Mouse (Mus musculus): ENCODE data around the gene Kbtbd4. TPM values are rescaled to one million over a fixed set of nuclear protein-coding genes. Genes with fewer than 3 reads are reported as not detected.

Gene Kbtbd4
- polyA plus RNA-seq, 1 experiment from 2014 or later: 9.8 TPM

GRCm38 (mm10) chr2:90874025-90874424 is 30.5 kb upstream of the Kbtbd4 start:
- TF ChIP-seq EP300 (IDR thresholded peaks at IDR 0.05; ENCODE audit: low read depth) (no peak), CTCF (IDR thresholded peaks at IDR 0.05; ENCODE audit: low read depth) (no peak)

GRCm38 (mm10) chr2:90875239-90875638 is 29.3 kb upstream of the Kbtbd4 start:
- Histone ChIP-seq H3K4me2 (ENCODE audit: low read depth, low read length) (no peak overlapping the region), H3K27me3 (ENCODE audit: insufficient read depth, low read length) (no peaks in the 10 kb centered on the region), H3K27ac (ENCODE audit: low read depth) (no peak overlapping the region), H3K9me3 (ENCODE audit: low read length) (no peaks in the 10 kb centered on the region), H3K9ac (replicated peaks) (no peak overlapping the region), H3K36me3 (replicated peaks; ENCODE audit: insufficient read depth, low read length) (no peaks in the 10 kb centered on the region), H3K4me3 (ENCODE audit: low read depth, low read length) (no peak overlapping the region), H3K4me1 (ENCODE audit: insufficient read depth) (peaks cover 7% of the 10 kb centered on the region)
- no peak for ATAC-seq
- no peak for DNase-seq
- TF ChIP-seq EP300 (IDR thresholded peaks at IDR 0.05; ENCODE audit: low read depth): no peak
- TF ChIP-seq CTCF (IDR thresholded peaks at IDR 0.05; ENCODE audit: low read depth): no peak
- WGBS (ENCODE audit: insufficient replicate concordance): 61% methylated on average over 2 of the region's 2 CpGs

More at GRCm38 (mm10) chr2:90874025-90874424, 30.5 kb upstream of the Kbtbd4 start:
- 74% methylated on average over 1 of the region's 1 CpGs for WGBS (ENCODE audit: insufficient replicate concordance)
- H3K27me3 ChIP-seq (ENCODE audit: insufficient read depth, low read length): no peaks in the 10 kb centered on the region
- DNase-seq (no peak), ATAC-seq (no peak)
- H3K4me1 ChIP-seq (ENCODE audit: insufficient read depth): peaks cover 11% of the 10 kb centered on the region
- H3K27ac ChIP-seq (ENCODE audit: low read depth): no peak overlapping the region
- no peaks in the 10 kb centered on the region for H3K9me3 ChIP-seq (ENCODE audit: low read length)
- no peak overlapping the region for H3K9ac ChIP-seq (replicated peaks)
- no peak overlapping the region for H3K4me3 ChIP-seq (ENCODE audit: low read depth, low read length)
- H3K36me3 ChIP-seq (replicated peaks; ENCODE audit: insufficient read depth, low read length): no peaks in the 10 kb centered on the region
- H3K4me2 ChIP-seq (ENCODE audit: low read depth, low read length): no peak overlapping the region

- no peak overlapping the region for H3K9ac ChIP-seq (replicated peaks)
- H3K4me1 ChIP-seq (ENCODE audit: insufficient read depth): no peaks in the 10 kb centered on the region
- DNase-seq (no peak), ATAC-seq (no peak)
- H3K27ac ChIP-seq (ENCODE audit: low read depth): no peak overlapping the region
- H3K36me3 ChIP-seq (replicated peaks; ENCODE audit: insufficient read depth, low read length): no peaks in the 10 kb centered on the region
- WGBS (ENCODE audit: insufficient replicate concordance): 52% methylated on average over 5 of the region's 5 CpGs
- no peaks in the 10 kb centered on the region for H3K27me3 ChIP-seq (ENCODE audit: insufficient read depth, low read length)
- H3K9me3 ChIP-seq (ENCODE audit: low read length): no peaks in the 10 kb centered on the region
- H3K4me2 ChIP-seq (ENCODE audit: low read depth, low read length): no peak overlapping the region
- TF ChIP-seq CTCF (IDR thresholded peaks at IDR 0.05; ENCODE audit: low read depth): no peak
- TF ChIP-seq EP300 (IDR thresholded peaks at IDR 0.05; ENCODE audit: low read depth): no peak
- no peak overlapping the region for H3K4me3 ChIP-seq (ENCODE audit: low read depth, low read length)
Measured at GRCm38 (mm10) chr2:90877584-90878259, 26.8 kb upstream of the Kbtbd4 start.

- no peak for ATAC-seq
- H3K9me3 ChIP-seq (ENCODE audit: low read length): peaks cover 6% of the 10 kb centered on the region
- H3K27ac ChIP-seq (ENCODE audit: low read depth): no peak overlapping the region
- no peaks in the 10 kb centered on the region for H3K36me3 ChIP-seq (replicated peaks; ENCODE audit: insufficient read depth, low read length)
- TF ChIP-seq EP300 (IDR thresholded peaks at IDR 0.05; ENCODE audit: low read depth) (no peak), CTCF (IDR thresholded peaks at IDR 0.05; ENCODE audit: low read depth) (no peak)
- no peak for DNase-seq
- H3K4me1 ChIP-seq (ENCODE audit: insufficient read depth): no peaks in the 10 kb centered on the region
- no peak overlapping the region for H3K9ac ChIP-seq (replicated peaks)
- peaks cover 9% of the 10 kb centered on the region for H3K27me3 ChIP-seq (ENCODE audit: insufficient read depth, low read length)
- H3K4me3 ChIP-seq (ENCODE audit: low read depth, low read length): no peak overlapping the region
- H3K4me2 ChIP-seq (ENCODE audit: low read depth, low read length): no peak overlapping the region
Measured at GRCm38 (mm10) chr2:90879419-90879818, 25.1 kb upstream of the Kbtbd4 start.

GRCm38 (mm10) chr2:90880144-90880785 is 24.3 kb upstream of the Kbtbd4 start:
- TF ChIP-seq EP300 (IDR thresholded peaks at IDR 0.05; ENCODE audit: low read depth) (no peak), CTCF (IDR thresholded peaks at IDR 0.05; ENCODE audit: low read depth) (no peak)
- Histone ChIP-seq H3K9me3 (ENCODE audit: low read length) (peaks cover 6% of the 10 kb centered on the region), H3K4me1 (ENCODE audit: insufficient read depth) (no peaks in the 10 kb centered on the region), H3K27me3 (ENCODE audit: insufficient read depth, low read length) (peaks cover 18% of the 10 kb centered on the region), H3K36me3 (replicated peaks; ENCODE audit: insufficient read depth, low read length) (no peaks in the 10 kb centered on the region), H3K9ac (replicated peaks) (no peak overlapping the region), H3K27ac (ENCODE audit: low read depth) (no peak overlapping the region), H3K4me2 (ENCODE audit: low read depth, low read length) (no peak overlapping the region), H3K4me3 (ENCODE audit: low read depth, low read length) (no peak overlapping the region)
- 41% methylated on average over 6 of the region's 6 CpGs for WGBS (ENCODE audit: insufficient replicate concordance)
- no peak for DNase-seq
- no peak for ATAC-seq

- Histone ChIP-seq H3K36me3 (replicated peaks; ENCODE audit: insufficient read depth, low read length) (no peaks in the 10 kb centered on the region), H3K27ac (ENCODE audit: low read depth) (no peak overlapping the region), H3K9ac (replicated peaks) (no peak overlapping the region), H3K4me1 (ENCODE audit: insufficient read depth) (peaks cover 7% of the 10 kb centered on the region), H3K27me3 (ENCODE audit: insufficient read depth, low read length) (peaks cover 33% of the 10 kb centered on the region), H3K4me2 (ENCODE audit: low read depth, low read length) (no peak overlapping the region), H3K9me3 (ENCODE audit: low read length) (peaks cover 6% of the 10 kb centered on the region), H3K4me3 (ENCODE audit: low read depth, low read length) (no peak overlapping the region)
- no peak for TF ChIP-seq CTCF (IDR thresholded peaks at IDR 0.05; ENCODE audit: low read depth)
- TF ChIP-seq EP300 (IDR thresholded peaks at IDR 0.05; ENCODE audit: low read depth): no peak
- 61% methylated on average over 2 of the region's 2 CpGs for WGBS (ENCODE audit: insufficient replicate concordance)
- DNase-seq (no peak), ATAC-seq (no peak)
Measured at GRCm38 (mm10) chr2:90881824-90882223, 22.7 kb upstream of the Kbtbd4 start.

Measured in liver, postnatal 0 days (tissue).